Mouse (Mus musculus) kidney, postnatal 14 days (tissue): ENCODE measurements around the gene Epo.

Source experiments
- DNase-seq: peaks from one replicate; pipeline ENCODE4 v3.0.0; 2022; ENCODE audit warnings: mixed read lengths

The Epo gene

DNA sequence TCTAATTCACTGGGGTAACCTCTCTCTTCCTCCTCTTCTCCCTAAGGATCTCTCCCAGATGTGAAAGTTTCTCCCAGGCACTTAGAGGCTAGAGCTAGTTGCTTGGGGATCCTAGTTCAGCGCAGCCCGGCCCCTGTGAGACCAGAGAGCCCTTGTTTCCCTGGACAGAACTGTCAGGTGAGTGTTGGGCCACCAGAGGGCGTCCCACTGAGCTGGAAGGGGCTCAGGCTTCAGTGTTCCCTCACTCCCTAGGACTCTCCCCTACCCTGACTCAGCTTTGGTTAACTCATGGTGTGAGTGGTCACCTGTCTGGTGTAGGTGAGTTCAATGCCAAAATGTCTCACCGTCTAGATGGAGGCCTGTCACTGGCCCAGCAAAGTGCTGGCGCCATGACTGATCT lies 14.6 kb downstream of the Epo start, which contains the start of gene Gigyf1:
Gigyf1 (plus strand) TSS at position 113 of the 400 bp plus-strand sequence.
- DNase-seq = no peak

DNA sequence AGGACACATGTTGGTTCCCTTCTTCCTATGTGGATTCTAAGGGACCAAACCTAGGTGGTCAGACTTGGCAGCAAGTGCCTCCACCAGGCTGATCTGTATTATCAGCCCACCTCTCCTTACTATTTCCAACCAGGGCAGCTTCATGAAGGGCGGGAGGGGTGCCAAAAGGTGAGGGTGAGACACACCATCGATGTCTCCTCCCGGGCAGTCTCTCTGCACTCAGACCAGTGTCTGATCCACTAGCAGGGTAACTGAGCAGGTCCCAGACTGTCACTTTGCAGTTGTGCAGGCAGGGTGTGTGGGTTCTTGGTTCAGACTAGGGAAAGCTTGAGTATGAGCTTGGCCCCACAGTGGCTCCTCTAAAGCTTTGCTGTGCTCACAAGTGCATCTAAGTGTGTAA lies 18.2 kb downstream of the Epo start:
- no peak for DNase-seq

DNA sequence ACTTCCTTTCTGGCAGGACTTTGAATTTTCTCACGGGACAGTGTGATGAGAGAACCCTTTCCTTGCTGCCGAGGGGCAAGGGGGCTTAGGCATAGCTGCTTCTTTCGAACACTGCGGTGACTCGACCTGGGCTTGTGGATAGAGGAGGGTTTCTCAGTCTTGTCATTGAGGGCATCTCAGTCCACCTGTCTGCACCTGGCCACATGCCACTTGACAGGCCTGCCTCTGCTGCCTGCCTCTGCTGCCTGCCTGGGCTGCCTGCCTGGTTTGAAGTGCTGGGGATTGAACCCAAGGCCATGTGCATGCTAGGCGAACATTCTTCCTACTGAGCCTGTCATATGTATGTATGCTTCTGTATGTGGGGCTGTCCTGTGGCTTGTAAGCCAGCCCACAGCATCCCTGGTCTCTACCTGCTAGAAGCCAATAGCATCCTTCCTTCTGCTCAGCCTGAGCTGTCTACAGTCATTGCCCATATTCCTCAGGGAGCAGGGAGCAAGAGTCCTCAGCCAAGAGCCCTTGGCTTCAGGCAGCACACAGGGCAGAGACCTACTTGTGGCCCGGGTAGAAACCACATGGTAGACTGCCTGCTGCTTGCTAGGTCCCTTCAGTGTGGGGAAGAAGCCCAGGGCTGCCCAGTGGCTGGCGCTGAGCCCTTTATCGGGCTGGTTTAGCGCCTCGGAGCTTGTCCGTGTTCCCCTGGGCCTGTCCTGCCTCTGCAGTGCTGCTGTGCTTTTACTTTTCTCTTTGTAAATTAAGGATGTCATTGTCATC lies 18.9 kb downstream of the Epo start:
- DNase-seq = no peak

DNA sequence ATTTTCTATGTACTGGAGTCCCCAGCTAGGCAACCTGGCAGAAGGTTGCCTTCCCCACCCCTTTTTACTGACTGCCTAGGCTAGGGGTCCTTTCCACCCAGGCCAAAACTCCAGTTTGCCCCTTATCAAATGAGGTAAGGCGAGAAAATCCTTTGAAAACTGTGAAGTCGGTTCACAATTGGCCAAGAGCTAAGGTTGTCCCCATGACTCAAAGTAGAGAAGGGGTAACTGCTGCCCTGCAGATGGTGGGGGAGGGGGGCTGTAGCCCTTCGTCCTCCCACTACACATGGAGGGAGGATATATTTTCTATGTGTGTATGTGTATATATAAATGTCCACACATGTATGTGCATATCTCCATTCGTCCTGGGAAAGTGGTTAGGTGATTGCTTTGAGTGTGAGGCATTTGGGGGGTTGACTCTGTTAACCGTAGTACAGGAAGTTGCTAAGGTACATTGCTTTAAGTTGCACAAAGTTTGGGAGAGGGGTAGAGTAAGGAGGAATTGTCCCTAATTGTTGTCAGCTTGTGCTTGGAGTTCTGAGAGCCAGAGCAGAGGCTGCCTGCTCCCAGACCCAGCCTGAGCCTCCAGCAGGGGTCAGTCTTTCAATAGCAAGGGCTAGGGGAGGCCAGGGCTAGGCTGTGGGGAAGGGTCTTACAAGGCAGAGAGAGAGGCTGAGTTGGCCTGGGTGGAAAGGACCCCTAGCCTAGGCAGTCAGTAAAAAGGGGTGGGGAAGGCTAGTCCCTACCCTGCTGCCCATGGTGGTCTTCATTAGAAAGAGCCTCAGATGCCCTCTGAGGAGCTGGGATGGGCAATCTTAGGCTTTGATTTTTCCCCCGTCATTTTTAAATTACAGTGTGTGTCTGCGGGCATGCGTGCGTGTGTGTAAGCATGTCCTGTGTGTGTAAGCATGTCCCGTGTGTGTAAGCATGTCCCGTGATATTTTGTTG lies 19.9 kb downstream of the Epo start:
- no peak for DNase-seq

DNA sequence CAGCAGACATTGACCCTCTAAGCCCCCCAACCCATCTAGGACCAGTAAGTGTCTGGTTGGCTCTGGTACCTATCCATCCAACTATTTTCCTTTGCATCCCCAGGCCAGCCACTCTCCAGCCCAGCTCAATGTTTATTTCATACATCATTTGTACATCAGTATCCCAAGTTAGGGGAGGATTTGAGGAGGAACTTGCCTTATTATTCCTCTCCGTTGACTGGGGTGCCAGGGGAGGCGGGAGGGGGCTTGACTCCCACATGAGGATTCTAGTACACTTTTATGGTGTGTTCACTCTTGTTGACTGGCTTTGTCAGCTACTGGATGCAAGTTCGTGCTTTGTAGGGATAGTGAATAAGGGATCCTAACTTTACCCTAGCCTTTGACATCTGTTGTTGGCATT lies 21.3 kb downstream of the Epo start:
- no peak for DNase-seq

DNA sequence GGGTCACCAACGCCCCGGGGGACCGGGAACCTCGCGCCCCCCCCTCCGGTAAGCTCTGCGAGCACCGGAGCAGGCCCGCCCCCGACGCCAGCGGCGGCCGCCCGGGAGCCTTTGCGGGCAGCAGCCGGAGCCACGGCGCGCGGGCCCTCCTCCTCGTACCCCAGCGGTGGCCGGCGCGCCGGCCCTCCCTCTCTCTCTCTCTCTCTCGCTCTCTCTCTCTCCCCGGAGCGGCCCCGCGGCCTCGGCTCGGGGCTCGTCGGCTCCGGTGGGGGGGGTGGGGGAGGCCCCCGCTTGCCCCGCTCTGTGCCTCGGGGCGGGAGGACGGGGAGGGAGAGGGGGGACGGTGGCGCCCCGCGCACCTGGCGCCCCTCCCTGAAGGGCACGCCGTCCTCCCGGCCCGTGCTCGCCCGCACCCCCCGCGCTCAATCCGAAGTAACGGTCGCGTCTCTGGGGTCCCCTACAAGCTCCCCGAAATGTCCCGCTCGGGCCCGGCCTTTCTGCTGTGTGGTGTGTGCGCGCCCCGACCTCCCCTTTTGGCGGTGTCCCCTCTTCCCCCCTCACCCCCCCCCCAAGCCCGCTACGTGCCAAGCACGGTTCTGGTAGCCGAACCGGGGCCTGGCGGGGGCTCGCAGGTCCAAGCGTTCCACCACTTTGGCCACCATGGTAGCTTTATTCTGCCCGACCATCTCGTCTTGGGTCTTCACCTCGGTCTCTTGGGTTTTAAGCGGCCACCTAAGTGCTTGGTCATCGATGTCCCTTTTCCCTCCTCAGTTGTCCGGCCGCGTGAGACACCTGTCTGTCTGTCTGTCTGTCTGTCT lies 22.3 kb downstream of the Epo start:
- no peak for DNase-seq

DNA sequence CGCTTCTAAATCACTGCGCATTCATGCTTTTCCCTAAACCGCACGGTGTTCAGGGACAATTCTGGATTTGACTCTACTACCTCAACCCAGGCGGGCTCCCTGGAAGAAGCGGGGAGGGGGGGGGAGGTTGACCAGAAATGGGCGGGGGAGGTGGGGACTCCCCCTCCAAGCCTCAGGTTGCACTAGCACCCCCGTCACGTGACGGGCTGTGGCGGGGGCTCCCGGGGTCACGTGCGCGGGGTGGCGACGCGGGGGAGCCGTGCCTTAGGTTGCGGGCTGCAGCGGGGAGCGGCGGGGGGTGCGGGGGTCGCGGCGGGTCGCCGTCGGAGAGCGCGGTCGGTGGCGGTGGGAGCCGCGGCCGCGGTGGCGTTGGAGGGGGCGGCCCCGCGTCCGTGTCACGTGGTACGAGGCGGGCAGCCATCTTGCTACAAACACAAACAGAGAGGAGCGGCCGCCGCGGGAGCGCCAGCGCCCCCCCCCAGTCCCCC lies 23.0 kb downstream of the Epo start:
- peak; percentile 90 for DNase-seq

DNA sequence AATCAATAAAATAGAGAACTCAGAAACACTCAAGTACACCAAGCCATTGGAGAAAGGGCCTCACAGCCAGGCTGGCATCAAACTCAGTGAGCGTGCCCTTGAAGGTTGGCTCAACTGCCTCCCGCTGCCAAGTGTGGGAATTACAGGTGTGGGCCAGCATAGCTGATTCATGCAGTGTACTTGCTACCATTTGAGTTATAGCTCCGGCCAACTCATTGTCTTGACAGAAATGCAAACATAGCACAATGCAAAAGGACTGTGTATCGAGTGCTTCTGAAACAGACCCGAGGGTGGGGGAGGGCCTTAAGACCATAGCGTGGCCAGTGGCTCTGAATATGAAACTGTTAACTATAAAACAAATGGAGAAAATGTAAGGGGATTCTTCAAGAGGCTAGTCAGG lies 29.0 kb downstream of the Epo start:
- DNase-seq = no peak

DNA sequence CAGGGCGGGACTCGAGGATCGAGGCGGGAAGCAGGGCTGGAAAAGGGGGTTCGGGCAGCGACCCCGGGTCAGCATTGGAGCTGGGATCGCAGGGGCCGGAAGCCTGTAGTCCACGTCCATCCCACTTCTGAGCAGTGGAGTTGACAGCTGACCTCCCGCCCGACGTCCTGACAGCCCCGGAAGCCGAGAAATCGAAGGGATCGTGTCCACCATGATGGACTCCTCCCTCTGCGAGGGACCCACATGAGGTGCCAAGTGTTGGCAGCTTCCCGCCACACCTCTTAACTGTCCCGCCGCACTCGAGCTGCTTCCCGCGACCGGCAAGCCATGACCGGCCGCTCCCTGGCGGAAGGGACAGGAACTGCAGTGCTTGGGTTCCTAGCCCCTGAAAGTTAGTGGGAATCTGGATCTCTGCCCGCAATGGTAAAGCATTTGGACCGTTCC lies 30.4 kb downstream of the Epo start:
- peak; percentile 92 for DNase-seq

DNA sequence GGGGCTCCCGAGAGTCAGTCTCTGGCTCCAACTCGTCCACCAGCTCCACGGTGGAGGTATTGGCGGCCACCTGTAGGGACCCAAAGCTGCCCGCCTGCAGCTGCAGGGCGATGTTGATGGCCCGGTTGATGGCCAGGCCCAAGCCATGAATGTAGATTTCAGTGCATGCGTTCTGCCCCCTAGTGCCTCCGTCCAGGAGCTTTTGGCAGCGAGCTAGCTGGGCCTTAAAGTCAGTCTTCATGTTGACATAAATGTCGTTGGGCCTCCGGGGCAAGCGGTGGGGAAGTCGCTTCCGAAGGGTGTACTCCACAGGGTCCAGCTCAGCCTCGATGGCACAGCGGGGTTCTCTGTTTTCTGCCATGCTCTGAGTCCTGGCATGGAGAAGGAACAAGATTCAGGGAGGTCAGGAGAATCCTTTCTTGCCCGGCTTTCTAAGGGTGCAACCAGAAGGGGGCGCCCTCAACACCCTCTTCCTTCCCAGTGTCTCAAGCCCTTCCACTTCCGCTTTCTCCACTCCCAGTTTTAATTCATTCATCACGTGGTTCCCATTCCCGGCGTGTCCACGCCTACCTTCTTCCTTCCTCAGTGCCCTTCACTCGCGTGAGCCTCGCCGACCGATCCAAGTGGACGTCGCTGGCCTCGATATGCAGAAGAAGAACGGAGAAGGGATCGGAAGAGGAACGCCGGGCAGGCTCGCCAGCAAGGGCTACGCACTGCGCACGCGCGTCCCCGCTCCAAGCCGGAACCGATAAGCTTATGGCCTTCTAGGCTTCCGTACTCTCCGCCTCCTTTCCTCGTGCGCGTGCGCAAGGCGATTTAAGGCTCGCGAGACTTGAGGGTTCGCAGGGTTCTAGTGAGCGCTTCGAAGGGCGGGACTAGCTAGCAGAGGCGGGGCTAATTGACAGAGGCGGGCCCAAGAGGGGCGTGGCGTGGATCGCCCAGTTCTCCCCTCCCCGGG lies 31.1 kb downstream of the Epo start, which contains the start of gene Pop7:
Pop7 (minus strand) TSS at position 810 of the 958 bp plus-strand sequence.
- DNase-seq = peak; percentile 100

DNA sequence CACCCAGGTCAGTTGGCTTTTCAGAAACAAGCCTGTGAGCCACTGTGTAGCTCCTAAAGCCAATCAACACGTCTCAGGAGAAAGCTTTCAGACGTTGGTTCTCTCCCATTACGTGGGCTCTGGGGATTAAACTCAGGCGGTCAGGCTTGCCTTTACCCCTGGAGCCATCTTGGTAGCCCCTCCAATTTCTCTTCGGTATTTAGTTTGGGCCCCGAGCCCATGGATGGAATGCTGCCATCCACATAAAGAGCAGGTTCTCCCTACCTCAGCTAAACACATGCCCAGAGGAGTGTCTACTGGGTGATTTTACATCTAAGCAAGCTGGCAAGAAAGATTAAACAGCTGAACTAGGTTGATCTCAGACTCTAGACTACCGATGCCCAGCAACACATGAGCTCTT lies 32.9 kb downstream of the Epo start:
- no peak for DNase-seq

DNA sequence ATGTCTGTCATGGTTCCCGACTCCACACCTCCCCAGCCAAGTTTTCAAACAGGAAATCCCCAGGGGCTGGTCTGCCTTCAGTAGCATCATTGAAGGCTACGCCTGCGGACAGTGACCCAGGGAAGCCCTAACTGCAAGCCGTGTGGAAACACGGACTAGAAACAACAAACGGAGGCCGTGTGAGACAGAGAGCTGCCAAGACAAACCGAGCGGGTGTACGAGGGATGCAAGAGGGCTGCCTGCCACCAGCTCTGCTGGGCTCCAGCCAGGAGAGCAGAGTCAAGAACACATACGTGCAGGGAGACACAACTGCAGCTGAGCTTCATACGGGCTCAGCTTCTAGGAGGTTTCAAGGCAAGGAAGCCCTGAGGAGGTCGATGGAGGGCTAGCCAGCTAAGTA lies 39.2 kb downstream of the Epo start:
- DNase-seq = peak; percentile 58

DNA sequence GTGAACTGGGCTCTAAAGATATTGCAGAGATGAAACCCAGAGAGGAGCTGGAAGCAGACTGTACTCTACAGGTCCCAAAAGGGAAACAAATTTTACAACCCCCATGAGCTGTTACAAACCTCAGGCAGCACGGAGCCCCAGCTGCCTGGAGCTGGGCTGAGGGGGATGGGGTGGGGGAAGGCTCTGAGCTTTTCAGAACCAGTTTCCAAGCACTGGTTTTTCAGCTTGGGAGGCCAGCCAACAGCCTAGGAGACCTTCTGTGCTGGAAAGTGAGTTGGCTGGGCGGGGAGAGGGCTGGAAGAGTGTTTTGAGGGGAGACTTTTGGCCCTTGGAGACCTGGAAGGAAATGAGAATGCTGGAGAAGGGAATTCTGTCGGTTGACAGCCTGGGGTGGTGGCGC lies 41.5 kb downstream of the Epo start:
- peak; percentile 80 for DNase-seq

DNA sequence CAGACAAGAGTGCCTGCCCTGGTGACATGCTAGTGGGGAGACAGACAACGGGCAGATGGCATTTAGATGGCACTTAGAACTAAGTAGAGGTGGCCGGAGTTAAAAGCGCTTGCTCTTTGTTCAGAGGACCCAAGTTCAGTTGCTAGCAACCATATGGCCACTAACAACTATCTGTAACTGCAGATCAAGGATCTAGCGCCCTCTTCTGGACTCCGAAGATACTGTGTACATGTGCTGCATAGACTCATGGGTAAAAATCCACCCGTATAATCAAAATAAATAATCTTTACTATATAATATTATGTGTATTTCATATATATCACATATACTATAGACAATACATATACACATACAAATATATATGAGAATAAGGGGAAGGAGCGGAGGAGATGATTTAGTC lies 45.4 kb downstream of the Epo start:
- DNase-seq = no peak

DNA sequence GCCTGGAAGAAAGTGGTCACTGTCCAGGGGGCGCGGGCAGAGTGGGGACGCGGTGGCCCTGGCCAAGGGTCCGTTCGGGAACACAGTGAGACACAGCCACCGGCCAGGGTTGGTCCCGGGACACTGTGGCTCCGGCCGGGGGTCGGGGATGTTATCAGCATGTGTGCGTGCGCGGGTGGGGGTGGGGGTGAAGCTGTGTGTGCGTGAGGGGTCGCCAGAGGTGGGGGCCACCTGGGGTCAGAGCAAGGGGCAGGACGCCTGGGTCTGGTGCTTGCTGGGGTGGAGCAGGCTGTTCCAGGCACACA lies 47.2 kb downstream of the Epo start:
- DNase-seq = no peak

DNA sequence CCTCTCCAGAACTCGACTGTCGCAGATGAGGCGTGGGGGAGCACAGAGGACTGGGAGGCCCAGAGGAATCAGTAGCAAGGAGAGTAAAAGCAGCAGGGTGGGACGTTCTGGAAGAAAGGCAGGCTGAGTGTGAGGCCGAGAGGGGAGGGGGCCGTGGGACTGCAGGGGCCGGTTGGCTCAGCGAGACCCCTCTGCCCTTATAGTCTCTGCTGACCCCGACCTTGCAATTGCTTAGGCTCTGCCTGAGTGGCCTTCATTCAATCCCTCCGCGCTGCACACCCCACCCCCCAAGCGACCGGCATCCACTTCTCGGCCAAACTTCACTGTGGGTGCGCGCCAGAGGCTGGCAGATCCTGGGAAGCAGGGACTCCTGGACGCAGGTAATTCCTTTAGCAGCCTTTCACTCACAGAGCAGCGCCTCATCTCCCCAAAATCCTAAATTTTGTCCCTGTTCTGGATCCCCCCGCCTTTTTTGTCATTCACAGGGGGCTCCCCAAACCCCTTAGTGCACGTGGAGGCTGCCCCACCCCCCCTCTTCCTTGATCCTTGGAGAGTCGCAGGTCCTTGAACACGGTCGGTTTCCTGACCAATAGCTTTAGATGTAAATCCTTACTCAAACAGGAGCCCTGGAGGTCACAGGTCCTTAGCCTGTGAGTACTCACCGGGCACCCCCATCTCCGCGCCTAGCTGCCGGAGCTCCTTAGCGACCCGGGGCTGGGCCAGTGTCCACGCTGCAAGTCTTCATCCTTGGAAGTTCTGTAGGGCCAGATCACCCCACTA lies 47.8 kb downstream of the Epo start:
- DNase-seq = no peak

DNA sequence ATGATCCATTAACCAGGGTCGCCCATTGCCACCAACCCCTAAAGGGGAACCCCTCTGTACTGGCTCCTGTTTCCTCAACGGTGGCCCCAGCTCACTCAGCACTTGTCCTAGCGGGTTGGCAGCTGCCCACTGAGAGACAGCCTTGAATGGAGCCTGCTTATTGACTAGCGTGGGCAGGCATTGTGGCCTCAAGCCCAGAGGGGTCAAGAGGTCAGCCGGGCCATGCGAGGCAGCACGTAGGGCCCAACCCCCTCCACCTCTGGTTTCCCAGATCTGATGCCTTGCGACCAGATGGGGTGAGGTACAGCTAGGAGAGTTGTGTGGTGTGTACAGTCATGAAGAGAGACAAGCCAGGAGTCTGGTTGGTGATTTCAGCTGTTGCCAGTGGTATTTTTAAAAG lies 51.1 kb downstream of the Epo start:
- no peak for DNase-seq

DNA sequence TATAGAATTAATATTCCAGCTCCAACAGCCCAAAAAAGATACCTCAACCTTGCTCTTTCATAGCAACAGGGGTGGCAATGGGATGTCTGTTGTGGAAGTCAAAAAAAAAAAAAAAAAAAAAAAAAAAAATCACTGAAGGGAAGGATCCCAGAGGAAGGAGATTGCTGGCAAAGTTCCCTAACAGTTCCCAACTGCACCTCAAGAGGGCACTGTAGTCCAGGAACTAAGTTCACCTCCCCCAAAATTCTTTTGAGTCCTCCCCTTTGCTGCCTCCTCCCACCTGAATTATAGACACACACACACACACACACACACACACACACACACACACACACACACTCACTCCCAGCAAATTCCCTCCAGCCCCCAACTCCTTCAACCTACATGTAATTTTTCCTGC lies 51.9 kb downstream of the Epo start:
- DNase-seq = peak; percentile 89

DNA sequence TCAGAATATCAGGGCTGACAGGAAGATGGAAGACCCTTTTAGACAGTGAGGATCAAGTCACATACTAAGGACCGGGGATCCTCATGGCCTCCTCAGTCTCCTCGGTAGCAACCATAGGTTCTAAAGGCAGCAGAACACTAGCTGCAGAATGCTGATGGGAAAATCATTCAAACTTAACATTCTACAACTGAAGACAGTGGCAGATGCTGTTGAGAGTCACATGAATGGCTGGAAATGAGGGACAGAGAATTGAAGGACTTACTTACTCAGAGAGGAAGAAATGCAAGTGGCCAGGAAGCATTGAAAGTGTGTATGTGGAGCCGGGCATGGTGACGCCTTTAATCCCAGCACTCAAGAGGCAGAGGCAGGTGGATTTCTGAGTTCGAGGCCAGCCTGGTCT lies 56.1 kb downstream of the Epo start, which contains the start of gene Zan:
Zan (minus strand) TSS at position 101 of the 400 bp plus-strand sequence.
- no peak for DNase-seq

DNA sequence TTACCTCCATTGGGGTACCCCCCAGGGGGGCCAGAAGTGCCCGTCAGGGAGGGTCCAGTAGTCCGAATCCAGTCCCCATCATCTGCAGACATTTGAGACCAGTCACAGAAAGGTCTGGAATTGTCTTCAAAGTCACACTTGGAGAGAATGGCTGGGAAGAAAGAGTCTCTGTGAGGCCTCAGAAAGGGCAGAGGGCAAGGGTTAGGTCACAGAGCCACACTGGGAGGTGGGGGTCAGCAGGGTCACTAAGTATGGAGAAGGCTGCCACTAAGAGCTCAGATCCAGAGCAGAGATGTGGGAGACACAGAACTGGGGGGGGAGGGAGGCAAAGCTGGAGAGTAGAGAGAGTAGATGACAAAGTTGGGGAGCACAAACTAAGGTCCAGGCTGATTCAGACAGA lies 58.7 kb downstream of the Epo start:
- no peak for DNase-seq
